Mouse (Mus musculus): ENCODE data around the gene Olfr521. TPM values are rescaled to one million over a fixed set of nuclear protein-coding genes. Genes with fewer than 3 reads are reported as not detected.
"Not testable (repeated sequence)": the region's sequence is repeated elsewhere in the genome, so short reads cannot be mapped to it uniquely, and the experiment has no call there.

The Olfr521 gene
- polyA plus RNA-seq, 1 experiment from 2014 or later, result not detected

GRCm38 (mm10) chr7:99807043-99807442, 43.7 kb downstream of the Olfr521 start:
- H3K4me3 ChIP-seq; ATAC-seq (ENCODE audit: insufficient number of reproducible peaks, insufficient read depth, low FRiP score, low TSS enrichment, low read depth); H3K27me3 ChIP-seq; H3K36me3 ChIP-seq; H3K4me2 ChIP-seq; H3K9me3 ChIP-seq; H3K4me1 ChIP-seq; H3K27ac ChIP-seq; H3K9ac ChIP-seq: not testable (repeated sequence)
- whole genome bisulfite sequencing, result 81% methylated on average over 7 of the region's 7 CpGs

DNA sequence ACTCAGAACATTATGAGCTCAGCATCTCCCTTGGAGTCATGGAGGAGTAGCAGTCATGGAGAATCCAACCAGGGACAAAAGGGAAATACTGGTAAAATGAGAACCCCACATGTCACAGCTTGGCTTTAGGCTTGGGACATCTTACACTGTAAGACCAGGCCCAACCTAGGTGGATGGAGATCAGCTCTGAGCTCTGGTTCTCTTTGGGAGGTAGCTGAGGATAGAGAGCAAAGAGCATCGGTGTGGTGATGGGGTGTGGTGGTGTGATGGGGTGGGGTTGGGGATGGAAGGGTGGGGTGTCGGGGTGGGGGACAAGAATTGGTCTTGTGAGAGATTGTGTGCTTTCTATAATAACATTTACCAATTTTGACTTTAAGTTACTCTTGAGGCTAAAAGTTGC, 47.5 kb downstream of the Olfr521 start:
- Histone ChIP-seq H3K27me3 (no peaks in the 10 kb centered on the region), H3K9me3 (no peaks in the 10 kb centered on the region), H3K36me3 (0 out of 2 replicates have a peak, but pooled peaks cover 7% of the 10 kb centered on the region), H3K27ac (no peak overlapping the region), H3K4me3 (no peak overlapping the region), H3K4me2 (no peak overlapping the region), H3K4me1 (no peaks in the 10 kb centered on the region), H3K9ac (no peak overlapping the region)
- 91% methylated on average over 2 of the region's 2 CpGs for WGBS
- ATAC-seq (ENCODE audit: insufficient number of reproducible peaks, insufficient read depth, low FRiP score, low TSS enrichment, low read depth), result no peak

DNA sequence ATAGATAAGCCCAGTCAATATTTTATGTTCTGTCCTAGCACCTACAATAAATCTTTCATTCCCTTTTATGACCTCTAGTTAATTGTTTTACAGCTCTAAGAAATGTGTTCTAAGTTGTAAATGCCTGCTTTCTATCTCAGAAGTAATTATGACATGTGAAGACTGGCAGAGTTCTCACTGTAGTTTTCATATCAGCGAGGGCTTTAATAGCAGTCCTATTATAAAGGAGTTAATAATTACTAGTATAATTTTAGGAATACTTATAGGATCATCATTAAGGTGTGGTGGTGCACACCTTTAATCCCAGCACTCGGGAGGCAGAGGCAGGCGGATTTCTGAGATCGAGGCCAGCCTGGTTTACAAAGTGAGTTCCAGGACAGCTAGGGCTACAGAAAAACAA, 48.4 kb downstream of the Olfr521 start:
- 88% methylated on average over 4 of the region's 4 CpGs for WGBS
- Histone ChIP-seq H3K9me3 (no peaks in the 10 kb centered on the region), H3K4me2 (no peak overlapping the region), H3K4me3 (no peak overlapping the region), H3K27me3 (no peaks in the 10 kb centered on the region), H3K36me3 (0 out of 2 replicates have a peak, but pooled peaks cover 7% of the 10 kb centered on the region), H3K9ac (no peak overlapping the region), H3K27ac (no peak overlapping the region), H3K4me1 (no peaks in the 10 kb centered on the region)
- ATAC-seq (ENCODE audit: insufficient number of reproducible peaks, insufficient read depth, low FRiP score, low TSS enrichment, low read depth), result no peak

GRCm38 (mm10) chr7:99813394-99813793, 50.1 kb downstream of the Olfr521 start:
- 0 out of 2 replicates have a peak, but pooled peaks cover 7% of the 10 kb centered on the region for H3K36me3 ChIP-seq
- WGBS, result 88% methylated on average over 11 of the region's 11 CpGs
- H3K4me3 ChIP-seq, result no peak overlapping the region
- H3K27ac ChIP-seq, result no peak overlapping the region
- H3K9ac ChIP-seq, result no peak overlapping the region
- no peaks in the 10 kb centered on the region for H3K27me3 ChIP-seq
- H3K4me1 ChIP-seq, result no peaks in the 10 kb centered on the region
- no peak overlapping the region for H3K4me2 ChIP-seq
- no peaks in the 10 kb centered on the region for H3K9me3 ChIP-seq
- no peak for ATAC-seq (ENCODE audit: insufficient number of reproducible peaks, insufficient read depth, low FRiP score, low TSS enrichment, low read depth)

DNA sequence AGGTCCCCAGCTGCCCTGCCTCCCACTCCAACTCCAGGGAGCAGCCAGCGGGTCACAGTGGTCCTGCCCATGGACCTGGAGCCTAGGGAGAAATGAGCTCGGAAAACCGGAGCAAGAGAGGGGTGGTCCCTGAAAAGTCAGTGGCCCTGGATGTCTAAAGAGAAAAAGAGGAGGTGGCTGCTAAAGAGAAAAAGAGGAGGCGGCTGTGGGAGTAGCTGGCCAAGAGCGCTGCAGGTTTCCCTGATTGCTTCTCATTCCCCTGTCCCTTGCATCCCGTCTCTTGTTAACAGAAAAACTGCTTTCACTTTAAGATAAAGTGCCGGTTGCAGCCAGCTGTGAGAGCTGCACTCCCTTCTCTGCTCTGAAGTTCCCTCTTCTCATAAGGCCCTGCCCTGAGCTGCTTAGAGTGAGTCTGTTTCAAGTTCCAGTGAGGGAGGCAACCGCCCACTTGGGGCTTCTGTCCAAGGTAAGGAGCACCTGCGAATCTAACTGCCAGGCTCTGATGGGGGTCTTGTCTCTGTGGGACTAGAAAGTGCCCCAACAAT, 54.9 kb downstream of the Olfr521 start:
- ATAC-seq (ENCODE audit: insufficient number of reproducible peaks, insufficient read depth, low FRiP score, low TSS enrichment, low read depth); H3K4me1 ChIP-seq; H3K27me3 ChIP-seq; H3K4me3 ChIP-seq; H3K9me3 ChIP-seq; H3K36me3 ChIP-seq; H3K9ac ChIP-seq; H3K4me2 ChIP-seq; H3K27ac ChIP-seq: not testable (repeated sequence)
- 21% methylated on average over 9 of the region's 9 CpGs for WGBS

Other genes with a start within 250 kb of the Olfr521 start
- gene Arrb1, start 228.0 kb upstream of the Olfr521 start, polyA plus RNA-seq (2015; fragmentation: Nextera tagmentation; extraction: Ambion mirVana), result 6.3 and 9.7 TPM in 2 replicates
- gene Tpbgl, start 136.4 kb upstream of the Olfr521 start, polyA plus RNA-seq (2015; fragmentation: Nextera tagmentation; extraction: Ambion mirVana), result 0.22 and 0.51 TPM in 2 replicates
- gene Slco2b1, start 52.2 kb upstream of the Olfr521 start, polyA plus RNA-seq (2015; fragmentation: Nextera tagmentation; extraction: Ambion mirVana), result 2.4 and 2.6 TPM in 2 replicates
- gene Olfr520, start 33.2 kb upstream of the Olfr521 start, polyA plus RNA-seq (2015; fragmentation: Nextera tagmentation; extraction: Ambion mirVana), result not detected in 2 replicates
- 2.2 and 2.6 TPM in 2 replicates for gene Neu3, start 64.9 kb downstream of the Olfr521 start, polyA plus RNA-seq (2015; fragmentation: Nextera tagmentation; extraction: Ambion mirVana)
- 0.50 and 0.59 TPM in 2 replicates for gene Xrra1, start 95.6 kb downstream of the Olfr521 start, polyA plus RNA-seq (2015; fragmentation: Nextera tagmentation; extraction: Ambion mirVana)
- gene Spcs2, start 100.0 kb downstream of the Olfr521 start, polyA plus RNA-seq (2015; fragmentation: Nextera tagmentation; extraction: Ambion mirVana), result 360 and 364 TPM in 2 replicates
- 6.6 and 7.9 TPM in 2 replicates for gene Rnf169, start 216.9 kb downstream of the Olfr521 start, polyA plus RNA-seq (2015; fragmentation: Nextera tagmentation; extraction: Ambion mirVana)
- gene Chrdl2, start 242.7 kb downstream of the Olfr521 start, polyA plus RNA-seq (2015; fragmentation: Nextera tagmentation; extraction: Ambion mirVana), result 1.1 and 2.2 TPM in 2 replicates